Mouse (Mus musculus) hindbrain, postnatal 0 days (tissue): ENCODE data around the gene Akt3. TPM values are rescaled to one million over a fixed set of nuclear protein-coding genes. Genes with fewer than 3 reads are reported as not detected.

Experiments
- ATAC-seq: fragments of 200-750 bp; cut with Nextera tagmentation; 2 replicates; pipeline ENCODE4 v1.8.0; 2017; ENCODE audit warnings: mild to moderate bottlenecking, moderate TSS enrichment, moderate library complexity
- DNase-seq: peaks from one replicate; pipeline ENCODE4 v3.0.0-alpha.2; 2015; ENCODE audit warnings: low spot score
- H3K27ac ChIP-seq: fragments of 300-500 bp; sonication (generic); 2 replicates; pipeline ENCODE4 v1.5.1; 2014; ENCODE audit warnings: mild to moderate bottlenecking
- H3K27me3 ChIP-seq: fragments of 300-500 bp; sonication (generic); 2 replicates; pipeline ENCODE4 v1.6.1; 2014; ENCODE audit warnings: low read length, mixed read lengths; ENCODE audit not compliant: insufficient read depth
- H3K36me3 ChIP-seq: fragments of 300-500 bp; sonication (generic); 2 replicates; pipeline ENCODE4 v1.6.1; 2014; ENCODE audit warnings: low read length, mixed read lengths; ENCODE audit not compliant: insufficient read depth
- H3K4me1 ChIP-seq: fragments of 300-500 bp; sonication (generic); 2 replicates; pipeline ENCODE4 v1.6.1; 2014; ENCODE audit warnings: antibody characterized with exemption, low read length, mixed read lengths; ENCODE audit not compliant: insufficient read depth
- H3K4me2 ChIP-seq: fragments of 300-500 bp; sonication (generic); 2 replicates; pipeline ENCODE4 v1.6.1; 2014; ENCODE audit warnings: low read depth, mild to moderate bottlenecking, low read length, moderate library complexity, mixed read lengths
- H3K4me3 ChIP-seq: fragments of 300-500 bp; sonication (generic); 2 replicates; pipeline ENCODE4 v1.5.1; 2014; ENCODE audit warnings: low read length
- H3K9ac ChIP-seq: fragments of 300-500 bp; sonication (generic); replicated peaks from 2 replicates; pipeline ENCODE4 v1.6.1; 2014; ENCODE audit warnings: mild to moderate bottlenecking, low read length, moderate library complexity, mixed read lengths
- H3K9me3 ChIP-seq: fragments of 300-500 bp; sonication (generic); 2 replicates; pipeline ENCODE4 v1.6.1; 2016; ENCODE audit warnings: low read length, mixed read lengths
- CTCF ChIP-seq: IDR thresholded peaks from 2 replicates; pipeline ENCODE4 v1.5.1; 2016; ENCODE audit warnings: antibody characterized with exemption, control low read depth, low read depth
- WGBS: fragments of 180-500 bp; shearing (Covaris S2); extraction: QIAGEN DNeasy Blood & Tissue Kit; methylation state at CpG from one replicate; pipeline ENCODE4 v1.1.7; 2014; 5-methylcytosine and 5-hydroxymethylcytosine counted together
- polyA plus RNA-seq: library from polyadenylated mRNA; unstranded; fragments of >200 nt; fragmentation: Nextera tagmentation; extraction: Ambion mirVana; gene quantifications from 2 replicates; pipeline ENCODE4 v1.2.1, GENCODE M21; 2015
- total RNA-seq: library from RNA; depleted of rRNA; stranded (reverse); fragments of >200 nt; gene quantifications from 2 replicates; pipeline ENCODE4 v1.2.3, GENCODE M21; 2014

Akt3 gene
- total and polyA plus RNA-seq, 2 experiments from 2014 or later: 13.5 to 64.8 TPM

GRCm38 (mm10) chr1:177045885-177046284 lies 212.1 kb downstream of the Akt3 start:
- Histone ChIP-seq H3K4me1 (no peaks in the 10 kb centered on the region), H3K9me3 (no peaks in the 10 kb centered on the region), H3K9ac (no peak overlapping the region), H3K27ac (no peak overlapping the region), H3K36me3 (no peaks in the 10 kb centered on the region), H3K4me3 (no peak overlapping the region), H3K4me2 (no peak overlapping the region), H3K27me3 (no peaks in the 10 kb centered on the region)
- DNase-seq: no peak
- TF ChIP-seq CTCF: no peak
- ATAC-seq: no peak

- H3K27me3 ChIP-seq: no peaks in the 10 kb centered on the region
- 24% methylated on average over 4 of the region's 4 CpGs for WGBS
- H3K4me1 ChIP-seq: no peaks in the 10 kb centered on the region
- no peak overlapping the region for H3K4me3 ChIP-seq
- no peak for ATAC-seq
- H3K9me3 ChIP-seq: no peaks in the 10 kb centered on the region
- no peaks in the 10 kb centered on the region for H3K36me3 ChIP-seq
- TF ChIP-seq CTCF: no peak
- no peak overlapping the region for H3K4me2 ChIP-seq
- H3K27ac ChIP-seq: no peak overlapping the region
- DNase-seq: no peak
- no peak overlapping the region for H3K9ac ChIP-seq
Measured at GRCm38 (mm10) chr1:177040058-177040457, 217.9 kb downstream of the Akt3 start.

- no peak overlapping the region for H3K4me2 ChIP-seq
- H3K27me3 ChIP-seq: no peaks in the 10 kb centered on the region
- no peak overlapping the region for H3K9ac ChIP-seq
- 70% methylated on average over 6 of the region's 6 CpGs for WGBS
- no peak for ATAC-seq
- no peak overlapping the region for H3K4me3 ChIP-seq
- peak; percentile 29 for DNase-seq
- no peaks in the 10 kb centered on the region for H3K9me3 ChIP-seq
- no peak overlapping the region for H3K27ac ChIP-seq
- no peak for TF ChIP-seq CTCF
- H3K36me3 ChIP-seq: no peaks in the 10 kb centered on the region
- H3K4me1 ChIP-seq: no peaks in the 10 kb centered on the region
Measured at GRCm38 (mm10) chr1:177039093-177039674, 218.8 kb downstream of the Akt3 start.

- no peak overlapping the region for H3K9ac ChIP-seq
- no peak for ATAC-seq
- 23% methylated on average over 2 of the region's 2 CpGs for WGBS
- peak; percentile 41 for TF ChIP-seq CTCF
- no peaks in the 10 kb centered on the region for H3K27me3 ChIP-seq
- no peak overlapping the region for H3K4me2 ChIP-seq
- DNase-seq: peak; percentile 23
- H3K36me3 ChIP-seq: no peaks in the 10 kb centered on the region
- H3K4me1 ChIP-seq: no peaks in the 10 kb centered on the region
- no peaks in the 10 kb centered on the region for H3K9me3 ChIP-seq
- no peak overlapping the region for H3K4me3 ChIP-seq
- no peak overlapping the region for H3K27ac ChIP-seq
Measured at GRCm38 (mm10) chr1:177038383-177038782, 219.6 kb downstream of the Akt3 start.

- Histone ChIP-seq H3K27me3 (no peaks in the 10 kb centered on the region), H3K4me1 (no peaks in the 10 kb centered on the region), H3K36me3 (0 out of 2 replicates have a peak, but pooled peaks cover 4% of the 10 kb centered on the region), H3K27ac (no peak overlapping the region), H3K4me3 (no peak overlapping the region), H3K9ac (no peak overlapping the region), H3K9me3 (no peaks in the 10 kb centered on the region), H3K4me2 (no peak overlapping the region)
- DNase-seq (peak; percentile 55), ATAC-seq (0 out of 2 replicates have a peak, but pooled peaks have one; percentile 51)
- WGBS: 72% methylated on average over 2 of the region's 2 CpGs
- TF ChIP-seq CTCF: no peak
Measured at GRCm38 (mm10) chr1:177035460-177035859, 222.5 kb downstream of the Akt3 start.

- H3K27me3 ChIP-seq: no peaks in the 10 kb centered on the region
- WGBS: 24% methylated on average over 1 of the region's 1 CpGs
- ATAC-seq: no peak
- no peak for DNase-seq
- H3K9ac ChIP-seq: no peak overlapping the region
- no peak overlapping the region for H3K27ac ChIP-seq
- no peaks in the 10 kb centered on the region for H3K4me1 ChIP-seq
- H3K36me3 ChIP-seq: 0 out of 2 replicates have a peak, but pooled peaks cover 4% of the 10 kb centered on the region
- no peak overlapping the region for H3K4me3 ChIP-seq
- H3K4me2 ChIP-seq: no peak overlapping the region
- H3K9me3 ChIP-seq: no peaks in the 10 kb centered on the region
- TF ChIP-seq CTCF: no peak
Measured at GRCm38 (mm10) chr1:177032233-177032632, 225.8 kb downstream of the Akt3 start.

GRCm38 (mm10) chr1:177031196-177031595 lies 226.8 kb downstream of the Akt3 start:
- no peak for ATAC-seq
- Histone ChIP-seq H3K9me3 (no peaks in the 10 kb centered on the region), H3K4me3 (no peak overlapping the region), H3K27me3 (no peaks in the 10 kb centered on the region), H3K36me3 (0 out of 2 replicates have a peak, but pooled peaks cover 4% of the 10 kb centered on the region), H3K27ac (no peak overlapping the region), H3K4me2 (no peak overlapping the region), H3K4me1 (no peaks in the 10 kb centered on the region), H3K9ac (no peak overlapping the region)
- 97% methylated on average over 1 of the region's 1 CpGs for WGBS
- no peak for TF ChIP-seq CTCF
- no peak for DNase-seq
